Mouse (Mus musculus) spleen, embryonic (tissue): ENCODE data around the gene Platr17.

ENCODE experiments used
- CTCF ChIA-PET: fragments of 350-600 bp; sonication (Branson Sonifier 250); formaldehyde crosslinking; loops from one replicate; lab custom pipeline; 2022; lab: Charles Lee

The Platr17 gene

GRCm38 (mm10) chr17:33918293-33919203 lies 13.6 kb downstream of the Platr17 start:
- CTCF ChIA-PET, result no interaction called here

- CTCF ChIA-PET, result interaction anchor here (0.6 kb wide), 1 partner anchor 917 kb away, joined by 3 read pairs; no protein-coding TSS in a partner anchor
These were observed 14.7 kb downstream of the Platr17 start for GRCm38 (mm10) chr17:33919351-33920281.

GRCm38 (mm10) chr17:33920282-33921097 lies 15.6 kb downstream of the Platr17 start:
- CTCF ChIA-PET, result interaction anchor here (0.8 kb wide), 1 partner anchor 24 kb away, joined by 5 read pairs; no protein-coding TSS in a partner anchor

- CTCF ChIA-PET, result interaction anchor here (0.8 to 1.5 kb wide), 2 partner anchors 11 to 25 kb away, joined by 5 to 6 read pairs; no protein-coding TSS in a partner anchor
These were observed 16.4 kb downstream of the Platr17 start for GRCm38 (mm10) chr17:33921361-33921760.

- CTCF ChIA-PET, result interaction anchor here (0.6 to 1.0 kb wide), 3 partner anchors 27 to 229 kb away, joined by 3 to 11 read pairs (median 6); no protein-coding TSS in a partner anchor
These were observed 19.8 kb downstream of the Platr17 start for GRCm38 (mm10) chr17:33924577-33925283.

- CTCF ChIA-PET, result interaction anchor here (0.6 to 1.0 kb wide), 3 partner anchors 28 to 30 kb away, joined by 3 to 11 read pairs (median 3); no protein-coding TSS in a partner anchor
These were observed 20.6 kb downstream of the Platr17 start for GRCm38 (mm10) chr17:33925406-33926116.

GRCm38 (mm10) chr17:33926207-33926932 lies 21.4 kb downstream of the Platr17 start:
- CTCF ChIA-PET, result interaction anchor here (1.0 kb wide), 2 partner anchors 15 to 30 kb away, joined by 3 to 11 read pairs; partner anchors contain the start of gene Wdr46

- CTCF ChIA-PET, result interaction anchor here (0.6 to 0.7 kb wide), 3 partner anchors 11 to 18 kb away, joined by 3 to 5 read pairs (median 3); partner anchors contain the start of genes Pfdn6 and Wdr46
These were observed 23.5 kb downstream of the Platr17 start for GRCm38 (mm10) chr17:33928251-33928947.

- CTCF ChIA-PET, result interaction anchor here (1.5 kb wide), 1 partner anchor 10 kb away, joined by 3 read pairs; the partner anchor contains the start of gene Pfdn6
These were observed 24.7 kb downstream of the Platr17 start, which contains the start of gene Rgl2 for GRCm38 (mm10) chr17:33929371-33930279. TSS of gene Rgl2 (plus strand) at chr17:33929543.

- CTCF ChIA-PET, result interaction anchor here (0.6 to 1.5 kb wide), 2 partner anchors 10 to 20 kb away, joined by 3 read pairs; partner anchors contain the start of gene Pfdn6
These were observed 25.6 kb downstream of the Platr17 start for GRCm38 (mm10) chr17:33930280-33931158.

GRCm38 (mm10) chr17:33931159-33931866 lies 26.4 kb downstream of the Platr17 start:
- CTCF ChIA-PET, result interaction anchor here (0.6 to 1.5 kb wide), 2 partner anchors 9 to 20 kb away, joined by 3 read pairs; partner anchors contain the start of gene Pfdn6

- CTCF ChIA-PET, result no interaction called here
These were observed 27.0 kb downstream of the Platr17 start for GRCm38 (mm10) chr17:33931947-33932346.

GRCm38 (mm10) chr17:33932448-33932847 lies 27.5 kb downstream of the Platr17 start:
- CTCF ChIA-PET, result no interaction called here

- CTCF ChIA-PET, result no interaction called here
These were observed 28.0 kb downstream of the Platr17 start for GRCm38 (mm10) chr17:33932970-33933369.
